In genomic region chr1:194620245-194620991, GRCm38 (mm10) we compare ENCODE assay signal across 7 mouse cellular contexts. TPM values are rescaled to one million over a fixed set of nuclear protein-coding genes. Genes with fewer than 3 reads are reported as not detected.
A peak's percentile ranks its signal among the peaks of the same experiment; 100 is the strongest.
DNase-seq lines count a peak whose midpoint lies in the region; ATAC-seq lines count a peak whose summit lies in the region.

No protein-coding gene starts in this region.

- WGBS in hindbrain, embryonic 15.5 days, result under 1% methylated on average over 56 of the region's 56 CpGs
- under 1% methylated on average over 56 of the region's 56 CpGs for WGBS in limb, embryonic 13.5 days
- 0% methylated on average over 46 of the region's 56 CpGs for WGBS in midbrain, embryonic 11.5 days

- H3K4me2 ChIP-seq in hindbrain, embryonic 15.5 days, result peak overlapping the region; percentile 76
- H3K4me2 ChIP-seq in limb, embryonic 13.5 days (replicated peaks), result peak overlapping the region; percentile 97
- H3K4me2 ChIP-seq in midbrain, embryonic 11.5 days, result peak overlapping the region; percentile 91

- no peaks in the 10 kb centered on the region for H3K9me3 ChIP-seq in hindbrain, embryonic 15.5 days
- no peaks in the 10 kb centered on the region for H3K9me3 ChIP-seq in limb, embryonic 13.5 days
- H3K9me3 ChIP-seq in midbrain, embryonic 11.5 days (ENCODE audit: control insufficient read depth, low read length), result no peaks in the 10 kb centered on the region

- peak overlapping the region; percentile 91 for H3K9ac ChIP-seq in hindbrain, embryonic 15.5 days
- H3K9ac ChIP-seq in limb, embryonic 13.5 days, result peak overlapping the region; percentile 81
- H3K9ac ChIP-seq in midbrain, embryonic 11.5 days (ENCODE audit: low read length), result peak overlapping the region; percentile 85

- peak; percentile 13 for DNase-seq in adrenal gland, adult 8-10 months
- peak; percentile 75 to 77 for DNase-seq in cerebellum, postnatal 25 days
- peak; percentile 25 to 49 for DNase-seq in gastrocnemius, adult 8-10 months (ENCODE audit: low spot score in 2 of 2)
- DNase-seq in midbrain, embryonic 11.5 days (ENCODE audit: low spot score, missing footprints), result peak; percentile 96
- peak; percentile 50 to 55 for DNase-seq in spleen, postnatal 10 days (ENCODE audit: low spot score in 2 of 2)

- H3K4me1 ChIP-seq in hindbrain, embryonic 15.5 days (replicated peaks), result peaks cover 57% of the 10 kb centered on the region
- peaks cover 22% of the 10 kb centered on the region; the same call in 1 of the 2 replicates for H3K4me1 ChIP-seq in limb, embryonic 13.5 days
- peaks cover 43% of the 10 kb centered on the region for H3K4me1 ChIP-seq in midbrain, embryonic 11.5 days (ENCODE audit: control insufficient read depth, insufficient read depth, low read length)

- no peaks in the 10 kb centered on the region for H3K36me3 ChIP-seq in hindbrain, embryonic 15.5 days
- no peaks in the 10 kb centered on the region for H3K36me3 ChIP-seq in limb, embryonic 13.5 days
- H3K36me3 ChIP-seq in midbrain, embryonic 11.5 days (ENCODE audit: control insufficient read depth, insufficient read depth, low read length), result no peaks in the 10 kb centered on the region

- H3K4me3 ChIP-seq in hindbrain, embryonic 15.5 days, result peak overlapping the region; percentile 99
- peak overlapping the region; percentile 71 for H3K4me3 ChIP-seq in limb, embryonic 13.5 days
- peak overlapping the region; percentile 79 for H3K4me3 ChIP-seq in midbrain, embryonic 11.5 days (ENCODE audit: low read depth, low read length)

- ATAC-seq in hindbrain, embryonic 15.5 days (ENCODE audit: low FRiP score, low read depth), result peak; percentile 23
- ATAC-seq in limb, embryonic 13.5 days (ENCODE audit: low FRiP score, low read depth), result peak; percentile 4; the same call in 1 of the 2 replicates
- peak; percentile 54 for ATAC-seq in midbrain, embryonic 11.5 days (ENCODE audit: low FRiP score)

- no peaks in the 10 kb centered on the region for H3K27me3 ChIP-seq in hindbrain, embryonic 15.5 days
- H3K27me3 ChIP-seq in limb, embryonic 13.5 days, result peaks cover 20% of the 10 kb centered on the region
- H3K27me3 ChIP-seq in midbrain, embryonic 11.5 days (ENCODE audit: control insufficient read depth, insufficient read depth, low read length), result peaks cover 2% of the 10 kb centered on the region; the same call in 1 of the 2 replicates

- peak overlapping the region; percentile 94 for H3K27ac ChIP-seq in hindbrain, embryonic 15.5 days (replicated peaks)
- peak overlapping the region; percentile 52; the same call in 1 of the 2 replicates for H3K27ac ChIP-seq in limb, embryonic 13.5 days
- peak overlapping the region; percentile 67 for H3K27ac ChIP-seq in midbrain, embryonic 11.5 days (ENCODE audit: low read depth, low read length)

RNA-seq across cellular contexts. Expression of gene Plxna2, which starts 2.4 kb away (rescaled TPM):
- total RNA-seq in adrenal gland, adult 8-10 months (2022), result 10 to 100 TPM in 2 of 4 experiments, 1 to 10 TPM in 2; 7.6 to 13.4 (median 10.7) TPM
- total RNA-seq in gastrocnemius, adult 8-10 months (2022), result 1 to 10 TPM; 4.8 to 8.1 (median 5.2) TPM
- polyA plus RNA-seq in hindbrain, embryonic 15.5 days (2015; fragmentation: Nextera tagmentation; extraction: Ambion mirVana), result 30.7 and 32.8 TPM in 2 replicates
- 5.6 and 6.7 TPM in 2 replicates for polyA plus RNA-seq in limb, embryonic 13.5 days (2015; fragmentation: Nextera tagmentation; extraction: Ambion mirVana)
- polyA plus RNA-seq in midbrain, embryonic 11.5 days (2014; fragmentation: Nextera tagmentation; extraction: Ambion mirVana), result 10.6 and 10.7 TPM in 2 replicates

Comparison
In these comparisons a context has a peak if more than half of its experiments do, and no peak if none do; other contexts are left out.
1. Peak in every context shown above with its lines: DNase-seq, ATAC-seq, H3K4me3 ChIP-seq and H3K27ac ChIP-seq.
2. DNase-seq: peak in every context shown above with its lines; median percentile 96 in midbrain, embryonic 11.5 days; 76 in cerebellum, postnatal 25 days; 52 in spleen, postnatal 10 days; 37 in gastrocnemius, adult 8-10 months; 13 in adrenal gland, adult 8-10 months.
3. ATAC-seq: peak in every context shown above with its lines; median percentile 54 in midbrain, embryonic 11.5 days; 23 in hindbrain, embryonic 15.5 days; 4 in limb, embryonic 13.5 days.